Mouse (Mus musculus) heart, postnatal 0 days (tissue): ENCODE data around the gene Ccdc28a.

Experiments
- CTCF ChIP-seq: IDR thresholded peaks from 2 replicates; pipeline ENCODE4 v1.5.1; 2016; ENCODE audit warnings: antibody characterized with exemption, control low read depth, low read depth
- EP300 ChIP-seq: IDR thresholded peaks from 2 replicates; pipeline ENCODE4 v1.6.1; 2016; ENCODE audit warnings: antibody characterized with exemption, low read depth

GRCm38 (mm10) chr10:18202401-18202800 lies 32.4 kb downstream of the Ccdc28a start:
- TF ChIP-seq CTCF (no peak), EP300 (no peak)
